Mouse (Mus musculus) testis, adult 10 weeks (tissue): Measurements from ENCODE around the gene Idh1. TPM values are rescaled to one million over a fixed set of nuclear protein-coding genes. Genes with fewer than 3 reads are reported as not detected.

Source experiments
- polyA plus RNA-seq: library from polyadenylated mRNA; stranded (reverse); fragments of 350-450 nt; fragmentation: Illumina TruSeq; extraction: RNeasy Lipid Tissue Mini Kit (QIAGEN cat#74804); gene quantifications from one replicate; pipeline ENCODE4 v1.2.3, GENCODE M21; 2014; ENCODE audit warnings: low read depth, low replicate concordance

The Idh1 gene
- polyA plus RNA-seq: 100.0 TPM

GRCm38 (mm10) chr1:65186287-65187073, at the start of gene Idh1, which contains the start of gene Pikfyve:
Idh1 (minus strand) TSS chr1:65186500.
Pikfyve (plus strand) TSS chr1:65186683.

GRCm38 (mm10) chr1:65122574-65123372, 63.5 kb downstream of the Idh1 start, which contains the start of gene D630023F18Rik:
D630023F18Rik (minus strand) TSS chr1:65123214.

DNA sequence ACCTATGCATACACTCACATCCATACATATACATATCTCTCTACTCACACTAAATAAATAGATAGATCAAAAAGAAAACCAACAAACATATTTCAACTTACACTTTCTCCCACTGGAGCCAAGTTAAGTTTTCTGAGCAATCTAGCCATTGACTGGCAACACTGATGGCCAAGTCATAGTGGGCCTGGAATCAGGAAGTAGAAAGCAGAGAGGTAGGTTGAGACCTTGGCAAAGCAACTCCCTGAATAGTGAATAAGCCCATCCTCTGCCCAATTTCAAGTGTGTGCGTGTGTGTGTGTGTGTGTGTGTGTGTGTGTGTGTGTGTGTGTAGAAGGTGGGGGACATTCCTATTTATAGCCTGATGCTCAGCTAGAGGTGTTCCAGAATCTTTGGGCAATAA, 66.9 kb downstream of the Idh1 start, which contains the start of gene Gm28845:
TSS of gene Gm28845 (minus strand) at position 121 of the 400 bp plus-strand sequence.

Other genes starting within 250 kb of the Idh1 start
- 2.7 TPM for gene Plekhm3, start 229.7 kb downstream of the Idh1 start, polyA plus RNA-seq
- gene Akr1cl, start 153.7 kb downstream of the Idh1 start, polyA plus RNA-seq: 234 TPM
- gene Cryge, start 135.4 kb downstream of the Idh1 start, polyA plus RNA-seq: not detected
- gene Crygd, start 123.0 kb downstream of the Idh1 start, polyA plus RNA-seq: not detected
- gene Crygc, start 112.8 kb downstream of the Idh1 start, polyA plus RNA-seq: not detected
- not detected for gene Crygb, start 104.2 kb downstream of the Idh1 start, polyA plus RNA-seq
- gene Cryga, start 83.1 kb downstream of the Idh1 start, polyA plus RNA-seq: not detected
- not detected for gene Gm28845, start 66.9 kb downstream of the Idh1 start, polyA plus RNA-seq
- gene D630023F18Rik, start 63.3 kb downstream of the Idh1 start, polyA plus RNA-seq: not detected
- 16.2 TPM for gene Pikfyve, start 183 bp upstream of the Idh1 start, polyA plus RNA-seq
- 3.8 TPM for gene Pth2r, start 95.6 kb upstream of the Idh1 start, polyA plus RNA-seq